Mouse (Mus musculus): ENCODE data around the gene 2410004B18Rik. TPM values are rescaled to one million over a fixed set of nuclear protein-coding genes. Genes with fewer than 3 reads are reported as not detected.
"Not testable (repeated sequence)": the region's sequence is repeated elsewhere in the genome, so short reads cannot be mapped to it uniquely, and the experiment has no call there.

Gene 2410004B18Rik
- polyA plus RNA-seq, 2 experiments, result 31.2 to 47.8 TPM

DNA sequence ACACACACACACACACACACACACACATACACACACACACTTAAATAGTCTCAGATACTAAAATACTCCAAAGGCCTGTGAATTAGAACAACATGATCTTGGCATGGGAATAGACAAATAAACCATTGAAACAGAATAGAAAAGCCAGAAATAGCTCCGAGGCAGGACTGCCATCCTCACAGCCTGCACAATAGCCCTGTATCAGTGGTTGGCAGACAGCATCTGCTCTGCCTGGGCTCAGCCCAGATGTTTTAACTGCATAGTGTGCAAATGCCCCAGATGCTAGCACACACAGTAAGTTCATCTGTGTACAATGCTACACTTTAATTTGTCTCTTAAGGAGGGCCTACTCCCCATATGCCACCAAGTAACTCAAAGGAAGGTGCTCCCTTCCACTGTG is 22.0 kb downstream of the 2410004B18Rik start:
- H3K27me3 ChIP-seq (ENCODE audit: control insufficient read depth, insufficient read depth, low read length), result no peaks in the 10 kb centered on the region
- 0 out of 2 replicates have a peak, but pooled peaks cover 3% of the 10 kb centered on the region for H3K9me3 ChIP-seq (ENCODE audit: control insufficient read depth, low read length)
- peaks cover 20% of the 10 kb centered on the region for H3K4me1 ChIP-seq (ENCODE audit: control insufficient read depth, insufficient read depth, low read length)
- H3K4me3 ChIP-seq (replicated peaks; ENCODE audit: low read length), result no peak overlapping the region
- TF ChIP-seq POLR2A (IDR thresholded peaks at IDR 0.05; ENCODE audit: borderline replicate concordance, extremely low read depth, insufficient read depth, insufficient read length), result no peak
- WGBS, result 47% methylated on average over 1 of the region's 1 CpGs
- H3K9ac ChIP-seq (ENCODE audit: low read depth, low read length, severe bottlenecking), result no peak overlapping the region
- no peak overlapping the region for H3K4me2 ChIP-seq (replicated peaks; ENCODE audit: low read depth, low read length, severe bottlenecking)
- no peak for ATAC-seq (ENCODE audit: low FRiP score, low read depth)
- no peak overlapping the region for H3K27ac ChIP-seq (replicated peaks; ENCODE audit: low read depth, low read length)
- H3K36me3 ChIP-seq (ENCODE audit: control insufficient read depth, insufficient read depth, low read length), result no peaks in the 10 kb centered on the region
- DNase-seq (ENCODE audit: low spot score), result no peak

DNA sequence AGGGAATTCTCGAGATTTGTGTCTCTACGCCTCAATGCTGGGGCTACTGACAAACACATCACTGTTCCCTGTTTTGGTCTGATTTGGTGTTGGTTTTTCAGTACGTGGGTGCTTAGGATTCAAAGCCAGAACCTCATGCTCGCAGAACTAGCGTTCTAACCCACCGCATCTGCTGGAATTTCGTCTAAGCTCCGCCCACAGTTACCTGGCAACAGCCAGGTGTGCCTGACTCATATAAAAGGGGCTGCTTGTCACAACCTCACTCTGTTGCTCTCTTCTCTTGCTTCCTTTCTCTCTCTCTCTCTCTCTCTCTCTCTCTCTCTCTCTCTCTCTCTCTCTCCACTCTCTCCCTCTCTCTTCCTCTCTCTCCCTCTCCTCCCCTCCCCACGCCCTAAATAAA is 24.6 kb downstream of the 2410004B18Rik start:
- no peak for TF ChIP-seq POLR2A (IDR thresholded peaks at IDR 0.05; ENCODE audit: borderline replicate concordance, extremely low read depth, insufficient read depth, insufficient read length)
- Histone ChIP-seq H3K4me3 (replicated peaks; ENCODE audit: low read length) (no peak overlapping the region), H3K9ac (ENCODE audit: low read depth, low read length, severe bottlenecking) (no peak overlapping the region), H3K27me3 (ENCODE audit: control insufficient read depth, insufficient read depth, low read length) (no peaks in the 10 kb centered on the region), H3K27ac (replicated peaks; ENCODE audit: low read depth, low read length) (no peak overlapping the region), H3K9me3 (ENCODE audit: control insufficient read depth, low read length) (0 out of 2 replicates have a peak, but pooled peaks cover 1% of the 10 kb centered on the region), H3K4me1 (ENCODE audit: control insufficient read depth, insufficient read depth, low read length) (peaks cover 24% of the 10 kb centered on the region), H3K4me2 (replicated peaks; ENCODE audit: low read depth, low read length, severe bottlenecking) (no peak overlapping the region), H3K36me3 (ENCODE audit: control insufficient read depth, insufficient read depth, low read length) (no peaks in the 10 kb centered on the region)
- ATAC-seq (ENCODE audit: low FRiP score, low read depth), result no peak
- 18% methylated on average over 9 of the region's 9 CpGs for WGBS
- no peak for DNase-seq (ENCODE audit: low spot score)

DNA sequence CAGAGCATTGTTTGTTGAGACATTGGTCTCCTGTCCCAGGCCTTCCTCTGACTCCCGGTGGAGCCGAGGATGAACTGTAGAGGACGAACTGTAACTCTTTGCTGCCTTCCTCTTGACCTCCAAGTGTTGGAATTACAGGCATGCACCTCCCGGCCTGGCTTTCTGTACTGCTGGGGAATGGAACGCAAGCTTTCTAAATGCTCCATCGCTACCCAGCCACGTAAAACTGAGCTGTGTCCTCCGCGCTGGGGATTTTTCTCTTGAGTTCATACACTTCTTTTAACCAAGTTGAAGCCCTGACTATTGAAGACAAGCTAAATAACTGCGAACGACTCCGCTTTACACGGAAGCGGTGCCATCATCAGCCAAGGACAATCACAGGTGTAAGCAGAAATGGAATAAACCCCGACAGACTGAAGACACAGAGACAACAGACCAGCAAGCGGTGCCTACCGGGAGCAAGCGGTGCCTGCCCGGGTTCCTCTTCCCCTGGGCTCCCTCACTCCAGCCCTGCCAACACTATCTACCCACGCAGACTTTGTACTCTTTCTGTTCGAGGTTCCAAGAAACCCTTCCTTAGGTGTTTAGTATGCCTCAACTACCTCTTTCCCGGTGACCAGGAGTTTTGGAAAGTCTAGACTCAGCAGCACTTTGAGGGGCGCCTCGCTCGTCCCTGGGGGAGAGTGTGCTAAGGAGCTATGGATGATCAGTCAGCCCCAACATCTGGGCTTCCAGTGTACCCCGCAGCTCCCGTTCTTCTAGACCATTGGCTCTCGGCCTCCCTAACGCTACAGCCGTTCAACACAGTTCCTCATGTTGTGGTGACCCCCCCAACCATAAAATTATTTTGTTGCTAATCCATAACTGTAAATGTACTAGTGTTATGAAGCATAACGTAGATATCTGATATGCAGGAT is 25.5 kb downstream of the 2410004B18Rik start:
- no peak for DNase-seq (ENCODE audit: low spot score)
- Histone ChIP-seq H3K27ac (replicated peaks; ENCODE audit: low read depth, low read length) (no peak overlapping the region), H3K27me3 (ENCODE audit: control insufficient read depth, insufficient read depth, low read length) (no peaks in the 10 kb centered on the region), H3K4me2 (replicated peaks; ENCODE audit: low read depth, low read length, severe bottlenecking) (peak overlapping the region; percentile 20), H3K9ac (ENCODE audit: low read depth, low read length, severe bottlenecking) (no peak overlapping the region), H3K4me1 (ENCODE audit: control insufficient read depth, insufficient read depth, low read length) (peaks cover 24% of the 10 kb centered on the region), H3K36me3 (ENCODE audit: control insufficient read depth, insufficient read depth, low read length) (no peaks in the 10 kb centered on the region), H3K9me3 (ENCODE audit: control insufficient read depth, low read length) (no peaks in the 10 kb centered on the region), H3K4me3 (replicated peaks; ENCODE audit: low read length) (no peak overlapping the region)
- no peak for ATAC-seq (ENCODE audit: low FRiP score, low read depth)
- no peak for TF ChIP-seq POLR2A (IDR thresholded peaks at IDR 0.05; ENCODE audit: borderline replicate concordance, extremely low read depth, insufficient read depth, insufficient read length)
- 18% methylated on average over 31 of the region's 31 CpGs for WGBS

DNA sequence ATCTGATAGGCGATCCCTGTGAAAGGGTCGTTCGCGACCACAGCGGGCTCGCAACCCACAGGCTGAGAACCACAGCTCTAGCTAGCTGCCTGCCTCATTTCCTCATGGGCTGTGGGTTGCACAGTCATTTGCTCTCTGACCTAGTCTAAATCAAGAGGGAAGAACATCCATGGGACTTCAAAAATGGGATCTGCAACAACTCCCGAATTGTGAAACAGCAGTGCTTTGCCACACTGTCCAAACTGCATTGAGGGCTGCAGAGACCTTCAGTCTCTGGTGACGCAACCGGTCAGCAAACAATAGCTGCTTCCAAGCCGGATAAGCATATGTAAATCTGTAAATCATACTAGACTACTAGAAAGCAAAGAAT is 26.2 kb downstream of the 2410004B18Rik start:
- Histone ChIP-seq H3K27me3 (ENCODE audit: control insufficient read depth, insufficient read depth, low read length) (no peaks in the 10 kb centered on the region), H3K9me3 (ENCODE audit: control insufficient read depth, low read length) (no peaks in the 10 kb centered on the region), H3K9ac (ENCODE audit: low read depth, low read length, severe bottlenecking) (no peak overlapping the region), H3K4me2 (replicated peaks; ENCODE audit: low read depth, low read length, severe bottlenecking) (peak overlapping the region; percentile 20; the same call in 1 of the 2 replicates), H3K27ac (replicated peaks; ENCODE audit: low read depth, low read length) (no peak overlapping the region), H3K4me3 (replicated peaks; ENCODE audit: low read length) (no peak overlapping the region), H3K36me3 (ENCODE audit: control insufficient read depth, insufficient read depth, low read length) (no peaks in the 10 kb centered on the region), H3K4me1 (ENCODE audit: control insufficient read depth, insufficient read depth, low read length) (peaks cover 24% of the 10 kb centered on the region)
- no peak for DNase-seq (ENCODE audit: low spot score)
- no peak for ATAC-seq (ENCODE audit: low FRiP score, low read depth)
- TF ChIP-seq POLR2A (IDR thresholded peaks at IDR 0.05; ENCODE audit: borderline replicate concordance, extremely low read depth, insufficient read depth, insufficient read length), result no peak
- 34% methylated on average over 10 of the region's 10 CpGs for WGBS

DNA sequence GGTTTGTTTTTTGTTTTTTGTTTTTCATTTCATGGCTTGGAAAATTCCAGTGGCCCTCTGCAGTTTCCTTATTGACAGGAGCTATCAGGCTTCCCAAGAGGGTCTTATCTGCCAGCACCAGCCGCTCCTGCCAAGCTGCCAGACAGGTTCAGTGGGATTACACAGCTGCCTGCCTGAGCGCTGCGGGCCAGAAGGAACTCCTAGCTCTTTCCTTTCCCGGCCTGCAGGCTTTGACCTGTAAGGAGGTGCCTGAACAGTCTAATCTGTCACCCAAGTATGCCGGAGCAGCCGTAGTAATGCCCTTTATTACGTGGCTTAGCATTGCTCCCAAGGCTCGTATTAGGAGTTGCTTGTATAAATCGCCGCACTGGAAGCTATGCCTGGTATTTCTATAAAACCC is 26.7 kb downstream of the 2410004B18Rik start:
- Histone ChIP-seq H3K4me2 (replicated peaks; ENCODE audit: low read depth, low read length, severe bottlenecking) (peak overlapping the region; percentile 29), H3K27ac (replicated peaks; ENCODE audit: low read depth, low read length) (0 out of 2 replicates have a peak overlapping the region, but pooled peaks have one; percentile 41), H3K9ac (ENCODE audit: low read depth, low read length, severe bottlenecking) (no peak overlapping the region)

DNA sequence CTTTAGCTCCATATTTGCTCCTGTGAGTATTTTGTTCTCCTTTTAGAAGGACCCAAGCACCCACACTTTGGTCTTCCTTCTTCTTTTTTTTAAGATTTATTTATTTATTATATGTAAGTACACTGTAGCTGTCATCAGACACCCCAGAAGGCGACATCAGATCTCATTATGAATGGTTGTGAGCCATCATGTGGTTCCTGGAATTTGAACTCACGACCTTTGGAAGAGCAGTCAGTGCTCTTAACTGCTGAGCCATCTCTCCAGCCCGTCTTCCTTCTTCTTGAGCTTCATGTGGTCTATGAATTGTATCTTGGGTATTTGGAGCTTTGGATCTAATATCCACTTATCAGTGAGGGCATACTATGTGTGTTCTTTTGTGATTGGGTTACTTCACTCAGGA is 27.8 kb downstream of the 2410004B18Rik start:
- not testable (repeated sequence) for ATAC-seq (ENCODE audit: low FRiP score, low read depth); H3K36me3 ChIP-seq (ENCODE audit: control insufficient read depth, insufficient read depth, low read length); H3K4me2 ChIP-seq (replicated peaks; ENCODE audit: low read depth, low read length, severe bottlenecking); H3K27ac ChIP-seq (replicated peaks; ENCODE audit: low read depth, low read length); H3K4me3 ChIP-seq (replicated peaks; ENCODE audit: low read length); DNase-seq (ENCODE audit: low spot score); H3K9ac ChIP-seq (ENCODE audit: low read depth, low read length, severe bottlenecking); H3K9me3 ChIP-seq (ENCODE audit: control insufficient read depth, low read length); H3K27me3 ChIP-seq (ENCODE audit: control insufficient read depth, insufficient read depth, low read length)
- H3K4me1 ChIP-seq (ENCODE audit: control insufficient read depth, insufficient read depth, low read length), result peaks cover 24% of the 10 kb centered on the region
- 85% methylated on average over 3 of the region's 3 CpGs for WGBS

More for the DNA sequence above, 26.7 kb downstream of the 2410004B18Rik start:
- DNase-seq (ENCODE audit: low spot score) (peak; percentile 89), ATAC-seq (ENCODE audit: low FRiP score, low read depth) (peak; percentile 89)
- TF ChIP-seq POLR2A (IDR thresholded peaks at IDR 0.05; ENCODE audit: borderline replicate concordance, extremely low read depth, insufficient read depth, insufficient read length), result no peak
- H3K4me3 ChIP-seq (replicated peaks; ENCODE audit: low read length), result no peak overlapping the region
- 4% methylated on average over 10 of the region's 10 CpGs for WGBS
- peaks cover 24% of the 10 kb centered on the region for H3K4me1 ChIP-seq (ENCODE audit: control insufficient read depth, insufficient read depth, low read length)
- no peaks in the 10 kb centered on the region for H3K27me3 ChIP-seq (ENCODE audit: control insufficient read depth, insufficient read depth, low read length)
- no peaks in the 10 kb centered on the region for H3K9me3 ChIP-seq (ENCODE audit: control insufficient read depth, low read length)
- no peaks in the 10 kb centered on the region for H3K36me3 ChIP-seq (ENCODE audit: control insufficient read depth, insufficient read depth, low read length)
